Mouse (Mus musculus): ENCODE data around the gene Krba1. TPM values are rescaled to one million over a fixed set of nuclear protein-coding genes. Genes with fewer than 3 reads are reported as not detected.

Krba1 gene
- polyA plus RNA-seq, 1 experiment from 2014 or later = 15.4 TPM

DNA sequence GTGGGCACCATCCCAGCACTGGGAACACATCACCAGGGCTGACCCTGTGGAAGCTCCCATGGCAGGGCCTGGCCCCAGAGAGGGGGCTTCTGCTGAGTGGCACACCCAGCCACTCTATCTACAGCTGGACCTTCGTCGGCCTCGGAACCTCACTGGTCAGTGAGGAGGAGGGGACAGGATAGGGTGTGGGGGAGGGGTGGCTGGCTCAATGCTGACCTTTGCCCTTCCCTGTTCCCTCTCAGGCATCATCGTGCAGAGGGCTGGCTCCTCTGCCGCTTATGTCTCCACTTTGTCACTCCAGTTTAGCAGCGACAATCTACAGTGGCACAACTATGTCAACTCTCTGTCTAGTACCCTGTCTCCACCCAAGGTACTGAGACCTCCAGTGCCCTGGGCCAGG lies 71.3 kb downstream of the Krba1 start:
- H3K27me3 ChIP-seq (replicated peaks) = peaks cover 6% of the 10 kb centered on the region; the same call in 1 of the 2 replicates
- no peaks in the 10 kb centered on the region for H3K9me3 ChIP-seq
- H3K9ac ChIP-seq = no peak overlapping the region
- WGBS = 18% methylated on average over 6 of the region's 6 CpGs
- H3K36me3 ChIP-seq = no peaks in the 10 kb centered on the region
- H3K4me1 ChIP-seq = no peaks in the 10 kb centered on the region
- H3K4me2 ChIP-seq = no peak overlapping the region
- no peak overlapping the region for H3K4me3 ChIP-seq
- no peak for ATAC-seq (ENCODE audit: extremely low read depth, insufficient number of reproducible peaks, low FRiP score, low TSS enrichment)
- H3K27ac ChIP-seq (replicated peaks) = no peak overlapping the region

DNA sequence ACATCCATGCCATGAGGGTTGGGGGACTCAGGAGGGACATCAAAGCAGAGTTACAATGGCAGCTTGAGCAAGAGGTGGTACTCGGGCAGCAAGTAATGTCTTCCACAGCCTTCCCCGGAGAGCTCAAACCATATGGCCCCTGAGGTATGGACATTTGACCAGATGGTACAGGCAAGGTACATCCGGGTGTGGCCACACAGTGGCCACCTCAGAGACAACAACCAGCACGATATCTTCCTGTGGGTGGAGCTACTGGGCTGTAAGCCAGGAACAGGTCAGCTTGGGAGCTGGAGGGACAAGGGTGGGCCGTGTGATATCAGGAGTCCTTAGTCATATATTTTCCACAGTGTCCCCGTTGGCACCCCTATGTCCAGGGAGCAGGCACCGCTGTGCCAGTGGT lies 72.1 kb downstream of the Krba1 start:
- Histone ChIP-seq H3K27me3 (replicated peaks) (peaks cover 6% of the 10 kb centered on the region; the same call in 1 of the 2 replicates), H3K4me1 (no peaks in the 10 kb centered on the region), H3K4me2 (no peak overlapping the region), H3K27ac (replicated peaks) (no peak overlapping the region), H3K9me3 (no peaks in the 10 kb centered on the region), H3K9ac (no peak overlapping the region), H3K36me3 (no peaks in the 10 kb centered on the region), H3K4me3 (no peak overlapping the region)
- 60% methylated on average over 7 of the region's 7 CpGs for WGBS
- ATAC-seq (ENCODE audit: extremely low read depth, insufficient number of reproducible peaks, low FRiP score, low TSS enrichment) = no peak

Small RNA genes within 50 kb of the gene (microRNA-seq; reads per million reads assigned to microRNA genes)
- not detected for gene Gm24325

Other genes starting within 250 kb of the Krba1 start
- 16.1 and 20.8 TPM in 2 replicates for gene Zfp467, start 50.2 kb downstream of the Krba1 start, polyA plus RNA-seq (2015; fragmentation: Nextera tagmentation; extraction: Ambion mirVana)
- gene Sspo, start 52.6 kb downstream of the Krba1 start, polyA plus RNA-seq (2015; fragmentation: Nextera tagmentation; extraction: Ambion mirVana) = 0.22 and 0.27 TPM in 2 replicates
- 18.2 and 22.7 TPM in 2 replicates for gene Atp6v0e2, start 142.0 kb downstream of the Krba1 start, polyA plus RNA-seq (2015; fragmentation: Nextera tagmentation; extraction: Ambion mirVana)
- gene Lrrc61, start 159.2 kb downstream of the Krba1 start, polyA plus RNA-seq (2015; fragmentation: Nextera tagmentation; extraction: Ambion mirVana) = 7.2 and 7.6 TPM in 2 replicates
- gene Rarres2, start 177.2 kb downstream of the Krba1 start, polyA plus RNA-seq (2015; fragmentation: Nextera tagmentation; extraction: Ambion mirVana) = 29.7 and 35.8 TPM in 2 replicates
- gene Gm45021, start 194.0 kb downstream of the Krba1 start, polyA plus RNA-seq (2015; fragmentation: Nextera tagmentation; extraction: Ambion mirVana) = 0.86 TPM in 1 of 2 replicates, not detected in the other
- gene Repin1, start 198.3 kb downstream of the Krba1 start, polyA plus RNA-seq (2015; fragmentation: Nextera tagmentation; extraction: Ambion mirVana) = 22.5 and 24.6 TPM in 2 replicates
- not detected in 2 replicates for gene Gm44965, start 198.4 kb downstream of the Krba1 start, polyA plus RNA-seq (2015; fragmentation: Nextera tagmentation; extraction: Ambion mirVana)
- gene Zfp775, start 206.5 kb downstream of the Krba1 start, polyA plus RNA-seq (2015; fragmentation: Nextera tagmentation; extraction: Ambion mirVana) = 4.8 and 5.5 TPM in 2 replicates
- 1.2 TPM in 2 replicates for gene AI854703, start 231.2 kb downstream of the Krba1 start, polyA plus RNA-seq (2015; fragmentation: Nextera tagmentation; extraction: Ambion mirVana)

Data from heart, embryonic 13.5 days (tissue).